Mouse (Mus musculus): Measurements from ENCODE around the gene Mrm1.

Mrm1 gene

GRCm38 (mm10) chr11:84813724-84814510, 5.4 kb downstream of the Mrm1 start:
- peak; percentile 63 for DNase-seq (ENCODE audit: low spot score)

- DNase-seq (ENCODE audit: low spot score) = no peak
These were observed 14.9 kb downstream of the Mrm1 start for GRCm38 (mm10) chr11:84804373-84804772.

GRCm38 (mm10) chr11:84797627-84798353, 21.5 kb downstream of the Mrm1 start:
- DNase-seq (ENCODE audit: low spot score) = peak; percentile 66

- no peak for DNase-seq (ENCODE audit: low spot score)
These were observed 22.3 kb downstream of the Mrm1 start for GRCm38 (mm10) chr11:84797026-84797425.

- DNase-seq (ENCODE audit: low spot score) = peak; percentile 8
These were observed 24.7 kb downstream of the Mrm1 start for GRCm38 (mm10) chr11:84794496-84795113.

- DNase-seq (ENCODE audit: low spot score) = no peak
These were observed 25.8 kb downstream of the Mrm1 start for GRCm38 (mm10) chr11:84793545-84793944.

- DNase-seq (ENCODE audit: low spot score) = no peak
These were observed 28.9 kb downstream of the Mrm1 start for GRCm38 (mm10) chr11:84790383-84790782.

GRCm38 (mm10) chr11:84780143-84780870, 39.0 kb downstream of the Mrm1 start:
- no peak for DNase-seq (ENCODE audit: low spot score)

GRCm38 (mm10) chr11:84775560-84775959, 43.8 kb downstream of the Mrm1 start:
- no peak for DNase-seq (ENCODE audit: low spot score)

GRCm38 (mm10) chr11:84774870-84775514, 44.3 kb downstream of the Mrm1 start:
- DNase-seq (ENCODE audit: low spot score) = no peak

GRCm38 (mm10) chr11:84767898-84768297, 51.4 kb downstream of the Mrm1 start:
- no peak for DNase-seq (ENCODE audit: low spot score)

- DNase-seq (ENCODE audit: low spot score) = no peak
These were observed 54.2 kb downstream of the Mrm1 start for GRCm38 (mm10) chr11:84765125-84765524.

- no peak for DNase-seq (ENCODE audit: low spot score)
These were observed 54.8 kb downstream of the Mrm1 start for GRCm38 (mm10) chr11:84764527-84764961.

GRCm38 (mm10) chr11:84764116-84764515, 55.2 kb downstream of the Mrm1 start:
- no peak for DNase-seq (ENCODE audit: low spot score)

Data from spleen, adult 12 weeks (tissue).